Mouse (Mus musculus): ENCODE measurements around the gene Olfr796. TPM values are rescaled to one million over a fixed set of nuclear protein-coding genes. Genes with fewer than 3 reads are reported as not detected.

Gene Olfr796
- polyA plus RNA-seq (2014; fragmentation: Nextera tagmentation; extraction: Ambion mirVana), result not detected in 2 replicates

GRCm38 (mm10) chr10:129612470-129612869, at the start of gene Olfr796:
Gene Olfr796 (minus strand): TSS chr10:129612570.
- no peak for ATAC-seq (replicated peaks; ENCODE audit: low FRiP score)
- Histone ChIP-seq H3K9me3 (ENCODE audit: control insufficient read depth, low read length) (no peaks in the 10 kb centered on the region), H3K36me3 (ENCODE audit: control insufficient read depth, insufficient read depth, low read length) (no peaks in the 10 kb centered on the region), H3K27me3 (ENCODE audit: control insufficient read depth, insufficient read depth, low read length) (no peaks in the 10 kb centered on the region), H3K4me1 (replicated peaks; ENCODE audit: control insufficient read depth, insufficient read depth, low read length) (no peaks in the 10 kb centered on the region), H3K9ac (ENCODE audit: low read length) (no peak within 1 kb of the TSS), H3K4me3 (ENCODE audit: low read depth, low read length) (no peak within 1 kb of the TSS), H3K4me2 (ENCODE audit: low read depth, low read length, severe bottlenecking) (no peak within 1 kb of the TSS), H3K27ac (ENCODE audit: low read depth, low read length) (no peak within 1 kb of the TSS)
- DNase-seq (ENCODE audit: low spot score), result no peak
- WGBS, result 98% methylated on average over 1 of the region's 1 CpGs

DNA sequence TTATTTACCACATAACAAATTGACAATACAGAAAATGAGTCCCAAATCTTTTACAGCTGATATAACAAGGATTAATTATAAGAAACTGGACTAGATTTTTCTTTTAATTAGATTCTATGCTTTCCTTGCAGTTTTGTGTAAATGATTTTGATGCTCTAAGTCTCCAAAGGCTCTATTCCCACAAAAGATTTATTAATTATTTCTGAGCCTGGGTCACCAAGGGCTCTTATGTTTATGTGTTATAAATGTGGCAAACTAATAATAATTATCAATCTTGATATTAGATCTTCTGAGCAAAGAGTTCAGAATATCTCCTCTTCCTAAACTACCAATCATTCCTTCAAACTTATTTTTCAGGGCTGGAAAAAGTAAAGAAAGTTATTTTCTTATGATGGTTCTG, 45.0 kb upstream of the Olfr796 start, which contains the start of gene Olfr800:
TSS of gene Olfr800 (plus strand) at position 301 of the 400 bp plus-strand sequence.
- H3K4me2 ChIP-seq (ENCODE audit: low read depth, low read length, severe bottlenecking), result no peak within 1 kb of the TSS
- no peak within 1 kb of the TSS for H3K9ac ChIP-seq (ENCODE audit: low read length)
- DNase-seq (ENCODE audit: low spot score) (no peak), ATAC-seq (replicated peaks; ENCODE audit: low FRiP score) (no peak)
- H3K4me3 ChIP-seq (ENCODE audit: low read depth, low read length), result no peak within 1 kb of the TSS
- H3K9me3 ChIP-seq (ENCODE audit: control insufficient read depth, low read length), result no peaks in the 10 kb centered on the region
- no peaks in the 10 kb centered on the region for H3K36me3 ChIP-seq (ENCODE audit: control insufficient read depth, insufficient read depth, low read length)
- no peaks in the 10 kb centered on the region for H3K27me3 ChIP-seq (ENCODE audit: control insufficient read depth, insufficient read depth, low read length)
- no peaks in the 10 kb centered on the region for H3K4me1 ChIP-seq (replicated peaks; ENCODE audit: control insufficient read depth, insufficient read depth, low read length)
- no peak within 1 kb of the TSS for H3K27ac ChIP-seq (ENCODE audit: low read depth, low read length)

- no peak overlapping the region for H3K27ac ChIP-seq (ENCODE audit: low read depth, low read length)
- ATAC-seq (replicated peaks; ENCODE audit: low FRiP score), result no peak
- H3K4me2 ChIP-seq (ENCODE audit: low read depth, low read length, severe bottlenecking), result no peak overlapping the region
- 89% methylated on average over 1 of the region's 1 CpGs for WGBS
- no peak overlapping the region for H3K4me3 ChIP-seq (ENCODE audit: low read depth, low read length)
- H3K4me1 ChIP-seq (replicated peaks; ENCODE audit: control insufficient read depth, insufficient read depth, low read length), result no peaks in the 10 kb centered on the region
- H3K27me3 ChIP-seq (ENCODE audit: control insufficient read depth, insufficient read depth, low read length), result no peaks in the 10 kb centered on the region
- H3K9me3 ChIP-seq (ENCODE audit: control insufficient read depth, low read length), result no peaks in the 10 kb centered on the region
- H3K36me3 ChIP-seq (ENCODE audit: control insufficient read depth, insufficient read depth, low read length), result no peaks in the 10 kb centered on the region
- H3K9ac ChIP-seq (ENCODE audit: low read length), result no peak overlapping the region
- no peak for DNase-seq (ENCODE audit: low spot score)
Observed at GRCm38 (mm10) chr10:129651763-129652162, 39.4 kb upstream of the Olfr796 start.

- WGBS, result 39% methylated on average over 1 of the region's 1 CpGs
- no peak for DNase-seq (ENCODE audit: low spot score)
Observed at GRCm38 (mm10) chr10:129637184-129637583, 24.8 kb upstream of the Olfr796 start, which contains the start of gene Olfr799. Gene Olfr799 (plus strand): TSS chr10:129637484.

GRCm38 (mm10) chr10:129627834-129628233, 15.5 kb upstream of the Olfr796 start, which contains the start of gene Olfr798:
Gene Olfr798 (minus strand): TSS chr10:129627934.
- 90% methylated on average over 1 of the region's 1 CpGs for WGBS

More at GRCm38 (mm10) chr10:129637184-129637583, 24.8 kb upstream of the Olfr796 start, which contains the start of gene Olfr799:
- Histone ChIP-seq H3K27me3 (ENCODE audit: control insufficient read depth, insufficient read depth, low read length) (no peaks in the 10 kb centered on the region), H3K36me3 (ENCODE audit: control insufficient read depth, insufficient read depth, low read length) (no peaks in the 10 kb centered on the region), H3K4me3 (ENCODE audit: low read depth, low read length) (no peak within 1 kb of the TSS), H3K27ac (ENCODE audit: low read depth, low read length) (no peak within 1 kb of the TSS), H3K4me1 (replicated peaks; ENCODE audit: control insufficient read depth, insufficient read depth, low read length) (no peaks in the 10 kb centered on the region), H3K9ac (ENCODE audit: low read length) (no peak within 1 kb of the TSS), H3K4me2 (ENCODE audit: low read depth, low read length, severe bottlenecking) (no peak within 1 kb of the TSS), H3K9me3 (ENCODE audit: control insufficient read depth, low read length) (no peaks in the 10 kb centered on the region)
- no peak for ATAC-seq (replicated peaks; ENCODE audit: low FRiP score)

GRCm38 (mm10) chr10:129623251-129623650, 10.9 kb upstream of the Olfr796 start:
- Histone ChIP-seq H3K27me3 (ENCODE audit: control insufficient read depth, insufficient read depth, low read length) (no peaks in the 10 kb centered on the region), H3K27ac (ENCODE audit: low read depth, low read length) (no peak overlapping the region), H3K4me2 (ENCODE audit: low read depth, low read length, severe bottlenecking) (no peak overlapping the region), H3K4me3 (ENCODE audit: low read depth, low read length) (no peak overlapping the region), H3K9ac (ENCODE audit: low read length) (no peak overlapping the region), H3K36me3 (ENCODE audit: control insufficient read depth, insufficient read depth, low read length) (no peaks in the 10 kb centered on the region), H3K4me1 (replicated peaks; ENCODE audit: control insufficient read depth, insufficient read depth, low read length) (no peaks in the 10 kb centered on the region), H3K9me3 (ENCODE audit: control insufficient read depth, low read length) (no peaks in the 10 kb centered on the region)
- ATAC-seq (replicated peaks; ENCODE audit: low FRiP score) (no peak), DNase-seq (ENCODE audit: low spot score) (no peak)

More at GRCm38 (mm10) chr10:129627834-129628233, 15.5 kb upstream of the Olfr796 start, which contains the start of gene Olfr798:
- no peaks in the 10 kb centered on the region for H3K9me3 ChIP-seq (ENCODE audit: control insufficient read depth, low read length)
- DNase-seq (ENCODE audit: low spot score), result no peak
- no peak within 1 kb of the TSS for H3K4me3 ChIP-seq (ENCODE audit: low read depth, low read length)
- H3K4me2 ChIP-seq (ENCODE audit: low read depth, low read length, severe bottlenecking), result no peak within 1 kb of the TSS
- H3K4me1 ChIP-seq (replicated peaks; ENCODE audit: control insufficient read depth, insufficient read depth, low read length), result no peaks in the 10 kb centered on the region
- H3K27me3 ChIP-seq (ENCODE audit: control insufficient read depth, insufficient read depth, low read length), result no peaks in the 10 kb centered on the region
- no peak within 1 kb of the TSS for H3K27ac ChIP-seq (ENCODE audit: low read depth, low read length)
- H3K9ac ChIP-seq (ENCODE audit: low read length), result no peak within 1 kb of the TSS
- H3K36me3 ChIP-seq (ENCODE audit: control insufficient read depth, insufficient read depth, low read length), result no peaks in the 10 kb centered on the region
- no peak for ATAC-seq (replicated peaks; ENCODE audit: low FRiP score)

DNA sequence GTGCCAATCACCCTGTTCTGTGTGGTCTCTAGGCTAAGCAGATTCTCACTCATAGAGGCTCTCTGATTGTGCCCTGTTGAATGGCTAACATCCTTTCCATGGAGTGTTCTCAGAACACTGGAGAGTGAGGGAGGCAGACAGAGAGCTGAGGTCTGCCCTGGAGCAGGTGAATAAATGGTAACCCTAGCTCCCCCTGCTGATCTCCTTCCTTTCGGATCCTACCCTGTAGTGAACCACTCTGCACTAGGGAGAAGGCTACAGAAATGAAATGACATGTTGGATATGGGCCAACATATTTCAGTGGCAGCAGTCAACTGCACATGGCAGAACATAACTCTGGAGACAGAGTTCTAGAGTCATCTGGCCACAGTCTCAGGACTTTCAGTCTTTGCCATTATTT, 9.4 kb upstream of the Olfr796 start:
- Histone ChIP-seq H3K4me1 (replicated peaks; ENCODE audit: control insufficient read depth, insufficient read depth, low read length) (no peaks in the 10 kb centered on the region), H3K4me3 (ENCODE audit: low read depth, low read length) (no peak overlapping the region), H3K9ac (ENCODE audit: low read length) (no peak overlapping the region), H3K4me2 (ENCODE audit: low read depth, low read length, severe bottlenecking) (no peak overlapping the region), H3K27me3 (ENCODE audit: control insufficient read depth, insufficient read depth, low read length) (no peaks in the 10 kb centered on the region), H3K36me3 (ENCODE audit: control insufficient read depth, insufficient read depth, low read length) (no peaks in the 10 kb centered on the region), H3K9me3 (ENCODE audit: control insufficient read depth, low read length) (no peaks in the 10 kb centered on the region), H3K27ac (ENCODE audit: low read depth, low read length) (no peak overlapping the region)
- 20% methylated on average over 1 of the region's 1 CpGs for WGBS
- DNase-seq (ENCODE audit: low spot score) (no peak), ATAC-seq (replicated peaks; ENCODE audit: low FRiP score) (peak; percentile 65)

DNA sequence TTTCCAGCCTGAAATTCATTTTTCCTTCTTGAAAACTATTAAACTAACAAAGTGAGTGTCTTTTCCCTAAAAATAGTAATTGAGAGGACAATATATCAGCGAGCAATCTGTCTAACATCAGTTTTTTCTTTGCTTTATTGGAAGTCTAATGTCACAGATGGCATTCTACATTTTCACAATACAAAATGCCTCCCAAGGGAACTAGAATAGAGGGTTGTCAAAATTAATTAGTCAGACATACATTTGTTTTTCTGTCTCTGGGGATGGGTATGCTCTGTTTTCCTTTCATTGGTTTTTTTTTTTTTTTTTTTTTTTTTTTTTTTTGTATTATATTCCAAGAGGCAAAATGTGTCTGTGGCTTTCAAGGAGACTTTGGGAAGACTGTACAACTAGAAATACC, 35.3 kb downstream of the Olfr796 start:
- ATAC-seq (replicated peaks; ENCODE audit: low FRiP score) (no peak), DNase-seq (ENCODE audit: low spot score) (no peak)
- H3K27ac ChIP-seq (ENCODE audit: low read depth, low read length), result no peak overlapping the region

GRCm38 (mm10) chr10:129567355-129567754, 45.0 kb downstream of the Olfr796 start, which contains the start of gene Olfr794:
Gene Olfr794 (plus strand): TSS chr10:129567655.
- H3K36me3 ChIP-seq (ENCODE audit: control insufficient read depth, insufficient read depth, low read length), result no peaks in the 10 kb centered on the region
- no peaks in the 10 kb centered on the region for H3K4me1 ChIP-seq (replicated peaks; ENCODE audit: control insufficient read depth, insufficient read depth, low read length)
- no peaks in the 10 kb centered on the region for H3K9me3 ChIP-seq (ENCODE audit: control insufficient read depth, low read length)
- H3K9ac ChIP-seq (ENCODE audit: low read length), result no peak within 1 kb of the TSS
- no peak for ATAC-seq (replicated peaks; ENCODE audit: low FRiP score)
- H3K4me3 ChIP-seq (ENCODE audit: low read depth, low read length), result no peak within 1 kb of the TSS
- no peak within 1 kb of the TSS for H3K27ac ChIP-seq (ENCODE audit: low read depth, low read length)
- no peak for DNase-seq (ENCODE audit: low spot score)
- WGBS, result 86% methylated on average over 2 of the region's 2 CpGs
- no peak within 1 kb of the TSS for H3K4me2 ChIP-seq (ENCODE audit: low read depth, low read length, severe bottlenecking)
- H3K27me3 ChIP-seq (ENCODE audit: control insufficient read depth, insufficient read depth, low read length), result no peaks in the 10 kb centered on the region

More for the DNA sequence above, 35.3 kb downstream of the Olfr796 start:
- Histone ChIP-seq H3K4me3 (ENCODE audit: low read depth, low read length) (no peak overlapping the region), H3K9ac (ENCODE audit: low read length) (no peak overlapping the region), H3K9me3 (ENCODE audit: control insufficient read depth, low read length) (no peaks in the 10 kb centered on the region), H3K4me2 (ENCODE audit: low read depth, low read length, severe bottlenecking) (no peak overlapping the region), H3K36me3 (ENCODE audit: control insufficient read depth, insufficient read depth, low read length) (no peaks in the 10 kb centered on the region), H3K4me1 (replicated peaks; ENCODE audit: control insufficient read depth, insufficient read depth, low read length) (no peaks in the 10 kb centered on the region), H3K27me3 (ENCODE audit: control insufficient read depth, insufficient read depth, low read length) (no peaks in the 10 kb centered on the region)
- WGBS, result 77% methylated on average over 1 of the region's 1 CpGs

All from forebrain, embryonic 11.5 days (tissue).